Mouse (Mus musculus) lung, adult 2 months (tissue): Measurements from ENCODE around the gene Pax4. TPM values are rescaled to one million over a fixed set of nuclear protein-coding genes. Genes with fewer than 3 reads are reported as not detected.

Source experiments
- DNase-seq: peaks from one replicate; pipeline ENCODE4 v3.0.0; 2022
- H3K4me1 ChIP-seq: fragments of 200-500 bp; 2 replicates; pipeline ENCODE4 v1.6.1; 2011; ENCODE audit warnings: low read length; ENCODE audit not compliant: control insufficient read depth, insufficient read depth
- H3K4me3 ChIP-seq: fragments of 200-500 bp; replicated peaks from 2 replicates; pipeline ENCODE3; 2011; ENCODE audit warnings: low read depth, mild to moderate bottlenecking, control low read depth, low read length; ENCODE audit errors: extremely low read depth
- CTCF ChIP-seq: fragments of 200-500 bp; IDR thresholded peaks from 2 replicates; pipeline ENCODE4 v1.5.1; 2011; ENCODE audit warnings: mild to moderate bottlenecking, low read length, control low read depth; ENCODE audit not compliant: insufficient read depth
- POLR2A ChIP-seq: fragments of 200-500 bp; IDR thresholded peaks from 2 replicates; pipeline ENCODE4 v1.6.1; 2011; ENCODE audit warnings: low read depth, mild to moderate bottlenecking, control low read depth, low read length, borderline replicate concordance; ENCODE audit errors: extremely low read depth
- WGBS: fragments of 180-500 bp; shearing (Covaris S2); methylation state at CpG from one replicate; pipeline ENCODE4 v1.1.7; 2018; 5-methylcytosine and 5-hydroxymethylcytosine counted together
- polyA plus RNA-seq: library from polyadenylated mRNA; depleted of rRNA; stranded (reverse); fragments of >200 nt; gene quantifications from 2 replicates; pipeline ENCODE4 v1.2.3, GENCODE M21; 2012; rRNA removed

The Pax4 gene
- polyA plus RNA-seq, 1 experiment: not detected

GRCm38 (mm10) chr6:28411236-28411635 is 37.9 kb downstream of the Pax4 start:
- TF ChIP-seq POLR2A: no peak
- TF ChIP-seq CTCF: no peak
- H3K4me3 ChIP-seq: no peak overlapping the region
- WGBS: 67% methylated on average over 2 of the region's 2 CpGs
- H3K4me1 ChIP-seq: no peaks in the 10 kb centered on the region
- DNase-seq: no peak

GRCm38 (mm10) chr6:28410053-28410452 is 39.1 kb downstream of the Pax4 start:
- 43% methylated on average over 9 of the region's 9 CpGs for WGBS
- no peak for DNase-seq
- H3K4me3 ChIP-seq: no peak overlapping the region
- TF ChIP-seq POLR2A (no peak), CTCF (no peak)
- no peaks in the 10 kb centered on the region for H3K4me1 ChIP-seq

GRCm38 (mm10) chr6:28399791-28400190 is 49.4 kb downstream of the Pax4 start:
- Histone ChIP-seq H3K4me3 (no peak overlapping the region), H3K4me1 (no peaks in the 10 kb centered on the region; the same call in 1 of the 2 replicates)
- 91% methylated on average over 4 of the region's 4 CpGs for WGBS
- TF ChIP-seq CTCF (no peak), POLR2A (no peak)
- DNase-seq: no peak

- no peaks in the 10 kb centered on the region; the same call in 1 of the 2 replicates for H3K4me1 ChIP-seq
- H3K4me3 ChIP-seq: no peak overlapping the region
- no peak for DNase-seq
- TF ChIP-seq CTCF (no peak), POLR2A (no peak)
- WGBS: 84% methylated on average over 3 of the region's 3 CpGs
Observed at GRCm38 (mm10) chr6:28398726-28399125, 50.4 kb downstream of the Pax4 start.

GRCm38 (mm10) chr6:28397681-28398203 is 51.4 kb downstream of the Pax4 start, which contains the start of gene Zfp800:
TSS of gene Zfp800 (minus strand) at chr6:28398005.
- TF ChIP-seq CTCF: no peak
- TF ChIP-seq POLR2A: no peak
- Histone ChIP-seq H3K4me1 (no peaks in the 10 kb centered on the region; the same call in 1 of the 2 replicates), H3K4me3 (peak within 1 kb of the TSS; percentile 41)
- 2% methylated on average over 33 of the region's 33 CpGs for WGBS
- DNase-seq: no peak

- Histone ChIP-seq H3K4me3 (no peak overlapping the region), H3K4me1 (no peaks in the 10 kb centered on the region; the same call in 1 of the 2 replicates)
- 5% methylated on average over 19 of the region's 19 CpGs for WGBS
- TF ChIP-seq CTCF: no peak
- no peak for TF ChIP-seq POLR2A
- no peak for DNase-seq
Observed at GRCm38 (mm10) chr6:28396853-28397457, 52.2 kb downstream of the Pax4 start.

GRCm38 (mm10) chr6:28396051-28396852 is 52.9 kb downstream of the Pax4 start:
- no peaks in the 10 kb centered on the region; the same call in 1 of the 2 replicates for H3K4me1 ChIP-seq
- no peak for DNase-seq
- no peak for TF ChIP-seq CTCF
- TF ChIP-seq POLR2A: no peak
- no peak overlapping the region for H3K4me3 ChIP-seq
- 48% methylated on average over 15 of the region's 15 CpGs for WGBS

Other genes starting within 250 kb of the Pax4 start
- 3.0 and 4.4 TPM in 2 replicates for gene Zfp800, start 51.3 kb downstream of the Pax4 start, polyA plus RNA-seq
- gene Arf5, start 25.8 kb downstream of the Pax4 start, polyA plus RNA-seq: 377 and 390 TPM in 2 replicates
- 0.09 TPM in 1 of 2 replicates, not detected in the other for gene Fscn3, start 21.6 kb downstream of the Pax4 start, polyA plus RNA-seq
- gene Gcc1, start 21.0 kb downstream of the Pax4 start, polyA plus RNA-seq: 8.0 and 9.3 TPM in 2 replicates
- 70.7 and 88.3 TPM in 2 replicates for gene Snd1, start 25.8 kb upstream of the Pax4 start, polyA plus RNA-seq